Mouse (Mus musculus): Measurements from ENCODE around the gene Gpatch4. TPM values are rescaled to one million over a fixed set of nuclear protein-coding genes. Genes with fewer than 3 reads are reported as not detected.

The Gpatch4 gene
- polyA plus RNA-seq, 1 experiment: 11.7 TPM

DNA sequence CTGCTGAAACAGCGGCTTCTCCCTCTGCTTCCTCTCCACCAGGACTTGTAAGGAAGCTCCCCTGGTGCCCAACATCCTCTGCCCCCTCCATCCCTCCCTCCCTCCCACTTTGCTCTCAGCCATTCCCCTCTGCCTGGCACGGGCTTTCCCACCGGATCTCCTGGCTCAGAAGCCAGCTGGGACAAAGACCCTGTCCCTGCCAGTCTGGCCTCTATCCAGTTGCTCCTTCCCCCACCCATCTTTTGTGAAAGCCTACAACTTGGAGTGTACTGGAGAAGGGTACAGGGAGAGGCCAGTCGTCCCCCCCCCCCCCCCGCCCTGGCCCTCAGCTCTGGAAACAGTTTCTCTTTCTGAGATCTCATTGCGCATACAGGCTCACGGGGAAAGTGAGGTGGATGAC, 44.2 kb upstream of the Gpatch4 start:
- Histone ChIP-seq H3K4me3 (no peak overlapping the region), H3K27me3 (ENCODE audit: control insufficient read depth, insufficient read depth, insufficient read length) (peaks cover 87% of the 10 kb centered on the region), H3K79me2 (ENCODE audit: control insufficient read depth, insufficient read depth) (no peaks in the 10 kb centered on the region), H3K4me2 (ENCODE audit: low read depth) (no peak overlapping the region), H3K36me3 (ENCODE audit: control insufficient read depth, insufficient read depth) (no peaks in the 10 kb centered on the region), H3ac (ENCODE audit: control insufficient read depth, insufficient read length) (no peak overlapping the region)
- TF ChIP-seq TCF3 (IDR thresholded peaks at IDR 0.05; ENCODE audit: insufficient read length, low read depth) (no peak), USF1 (IDR thresholded peaks at IDR 0.05; ENCODE audit: low read depth) (no peak), CEBPB (IDR thresholded peaks at IDR 0.05; ENCODE audit: insufficient read depth, poor library complexity, severe bottlenecking) (no peak), MYOG (IDR thresholded peaks at IDR 0.05; ENCODE audit: control insufficient read depth in 1 of 3, insufficient read depth in 1 of 3, insufficient read length in 2 of 3, low read depth in 2 of 3) (no peak), TCF12 (IDR thresholded peaks at IDR 0.05; ENCODE audit: insufficient read depth, poor library complexity, severe bottlenecking) (no peak), SRF (IDR thresholded peaks at IDR 0.05; ENCODE audit: control insufficient read depth, insufficient read length, low read depth) (no peak), MYOD1 (IDR thresholded peaks at IDR 0.05; ENCODE audit: control insufficient read depth in 1 of 3, insufficient read length in 2 of 3, low read depth in 2 of 3) (no peak), POLR2AphosphoS2 (IDR thresholded peaks at IDR 0.05; ENCODE audit: insufficient read length, low read depth) (no peak), E2F4 (IDR thresholded peaks at IDR 0.05; ENCODE audit: insufficient read depth) (no peak), REST (IDR thresholded peaks at IDR 0.05; ENCODE audit: insufficient read depth, insufficient read length) (no peak), POLR2A (IDR thresholded peaks at IDR 0.05; ENCODE audit: insufficient read length, low read depth) (no peak), MAX (IDR thresholded peaks at IDR 0.05; ENCODE audit: low read depth) (no peak)

DNA sequence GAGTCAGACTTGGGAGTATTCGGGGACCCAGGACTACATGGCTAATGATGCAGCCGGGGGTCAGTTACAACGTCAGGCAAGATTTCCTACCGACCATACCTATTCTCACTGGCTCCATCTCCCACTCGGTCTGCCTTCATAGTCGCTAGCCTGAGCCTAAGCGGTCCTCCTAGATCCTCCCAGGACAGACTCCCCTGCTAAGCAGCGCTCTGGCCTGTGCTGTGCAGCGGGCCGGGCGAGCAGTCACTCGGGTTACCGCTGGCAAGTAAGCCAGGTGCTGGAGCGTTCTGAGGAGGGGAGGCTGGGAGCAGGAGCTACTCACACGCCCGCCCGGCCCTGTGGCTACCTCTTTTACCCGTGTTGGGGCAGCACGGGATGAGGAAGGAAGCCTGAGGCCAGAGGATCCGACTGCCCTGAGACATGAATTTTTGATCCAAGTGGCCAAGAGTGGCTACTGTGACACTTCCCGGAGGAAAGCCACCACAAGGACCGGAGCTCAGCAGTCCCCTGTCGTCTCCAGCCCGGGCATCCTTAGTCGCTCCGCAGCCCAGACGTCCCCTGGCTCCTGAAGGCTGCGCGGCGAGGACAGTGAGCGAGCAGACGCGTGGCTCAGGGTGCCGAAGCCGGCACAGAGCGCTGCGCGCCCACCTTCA, 43.5 kb upstream of the Gpatch4 start:
- H3ac ChIP-seq (ENCODE audit: control insufficient read depth, insufficient read length): no peak overlapping the region
- no peaks in the 10 kb centered on the region for H3K79me2 ChIP-seq (ENCODE audit: control insufficient read depth, insufficient read depth)
- H3K36me3 ChIP-seq (ENCODE audit: control insufficient read depth, insufficient read depth): no peaks in the 10 kb centered on the region
- peaks cover 89% of the 10 kb centered on the region for H3K27me3 ChIP-seq (ENCODE audit: control insufficient read depth, insufficient read depth, insufficient read length)
- H3K4me2 ChIP-seq (ENCODE audit: low read depth): no peak overlapping the region
- TF ChIP-seq CEBPB (IDR thresholded peaks at IDR 0.05; ENCODE audit: insufficient read depth, poor library complexity, severe bottlenecking): no peak
- TF ChIP-seq POLR2AphosphoS2 (IDR thresholded peaks at IDR 0.05; ENCODE audit: insufficient read length, low read depth): no peak
- TF ChIP-seq TCF3 (IDR thresholded peaks at IDR 0.05; ENCODE audit: insufficient read length, low read depth): no peak
- TF ChIP-seq POLR2A (IDR thresholded peaks at IDR 0.05; ENCODE audit: insufficient read length, low read depth): no peak
- TF ChIP-seq TCF12 (IDR thresholded peaks at IDR 0.05; ENCODE audit: insufficient read depth, poor library complexity, severe bottlenecking): no peak
- no peak for TF ChIP-seq REST (IDR thresholded peaks at IDR 0.05; ENCODE audit: insufficient read depth, insufficient read length)
- no peak overlapping the region for H3K4me3 ChIP-seq

DNA sequence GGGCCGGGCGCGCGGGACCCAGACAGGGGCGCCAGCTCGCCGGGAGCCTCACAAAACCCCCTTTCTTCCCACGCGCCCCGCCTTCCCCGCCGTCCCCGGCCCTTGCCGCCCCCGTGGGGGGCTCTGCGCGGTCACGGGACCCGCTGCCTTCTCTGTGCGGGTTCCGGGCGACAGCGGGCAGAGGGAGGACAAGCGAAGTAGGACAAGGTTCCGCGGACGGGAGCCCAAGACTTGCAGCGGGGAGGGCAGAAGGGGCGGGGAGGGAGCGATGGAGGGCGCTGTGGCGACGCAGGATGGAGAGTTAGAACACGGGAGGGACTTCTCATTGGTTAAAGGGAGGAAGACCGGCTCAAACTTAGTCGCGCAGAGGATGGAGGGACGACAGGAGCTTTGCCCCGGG, 42.7 kb upstream of the Gpatch4 start, which contains the start of gene Bcan:
TSS of gene Bcan (minus strand) at position 50 of the 400 bp plus-strand sequence.
- H3ac ChIP-seq (ENCODE audit: control insufficient read depth, insufficient read length): no peak within 1 kb of the TSS
- no peak for TF ChIP-seq SRF (IDR thresholded peaks at IDR 0.05; ENCODE audit: control insufficient read depth, insufficient read length, low read depth)
- no peak for TF ChIP-seq MYOD1 (IDR thresholded peaks at IDR 0.05; ENCODE audit: control insufficient read depth in 1 of 3, insufficient read length in 2 of 3, low read depth in 2 of 3)
- no peak for TF ChIP-seq POLR2AphosphoS2 (IDR thresholded peaks at IDR 0.05; ENCODE audit: insufficient read length, low read depth)
- no peak for TF ChIP-seq MAX (IDR thresholded peaks at IDR 0.05; ENCODE audit: low read depth)
- TF ChIP-seq USF1 (IDR thresholded peaks at IDR 0.05; ENCODE audit: low read depth): no peak
- no peak for TF ChIP-seq POLR2A (IDR thresholded peaks at IDR 0.05; ENCODE audit: insufficient read length, low read depth)
- no peak for TF ChIP-seq TCF12 (IDR thresholded peaks at IDR 0.05; ENCODE audit: insufficient read depth, poor library complexity, severe bottlenecking)
- no peak for TF ChIP-seq REST (IDR thresholded peaks at IDR 0.05; ENCODE audit: insufficient read depth, insufficient read length)
- TF ChIP-seq MYOG (IDR thresholded peaks at IDR 0.05; ENCODE audit: control insufficient read depth in 1 of 3, insufficient read depth in 1 of 3, insufficient read length in 2 of 3, low read depth in 2 of 3): no peak
- no peak for TF ChIP-seq TCF3 (IDR thresholded peaks at IDR 0.05; ENCODE audit: insufficient read length, low read depth)
- no peak for TF ChIP-seq CEBPB (IDR thresholded peaks at IDR 0.05; ENCODE audit: insufficient read depth, poor library complexity, severe bottlenecking)
- no peak for TF ChIP-seq E2F4 (IDR thresholded peaks at IDR 0.05; ENCODE audit: insufficient read depth)
- no peak within 1 kb of the TSS for H3K4me3 ChIP-seq
- no peaks in the 10 kb centered on the region for H3K79me2 ChIP-seq (ENCODE audit: control insufficient read depth, insufficient read depth)
- no peaks in the 10 kb centered on the region for H3K36me3 ChIP-seq (ENCODE audit: control insufficient read depth, insufficient read depth)
- no peak within 1 kb of the TSS for H3K4me2 ChIP-seq (ENCODE audit: low read depth)
- H3K27me3 ChIP-seq (ENCODE audit: control insufficient read depth, insufficient read depth, insufficient read length): peaks cover 84% of the 10 kb centered on the region

DNA sequence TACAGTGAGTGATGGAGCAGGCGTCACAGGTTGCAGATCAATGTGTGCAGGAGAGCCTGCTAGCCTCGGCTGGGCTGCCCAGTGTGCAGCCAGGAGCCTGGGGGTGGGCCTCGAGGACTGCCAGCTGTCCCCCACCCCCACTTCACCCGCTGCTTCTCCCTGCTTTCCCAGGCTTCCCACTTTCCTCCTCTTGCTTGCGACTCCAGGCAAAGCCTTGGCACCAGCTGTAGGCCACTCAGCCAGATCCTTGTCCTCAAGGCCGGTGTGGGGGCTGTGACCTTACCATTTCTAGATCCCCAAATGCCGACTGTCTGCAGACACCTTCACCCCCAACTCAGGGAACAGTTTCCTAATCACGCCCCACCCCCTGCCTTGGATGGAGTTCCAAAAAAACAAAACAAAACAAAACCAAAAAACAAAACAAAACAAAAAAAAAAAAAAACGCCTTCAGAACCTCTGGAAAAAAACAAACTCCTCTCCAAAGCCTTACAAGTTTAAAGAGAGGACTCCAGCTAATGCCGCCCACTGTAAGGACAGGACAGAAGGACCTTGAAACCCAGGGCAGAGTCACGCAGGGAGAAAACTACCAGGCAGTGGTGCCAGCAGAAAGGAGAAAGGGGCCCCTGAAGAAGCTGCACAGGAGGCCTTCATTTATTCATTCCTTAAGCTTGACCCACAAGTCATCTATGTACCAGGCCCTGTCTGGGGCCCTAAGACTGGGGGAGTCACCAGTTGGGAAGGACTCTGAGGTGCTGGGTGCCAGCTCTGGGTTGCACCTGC, 41.9 kb upstream of the Gpatch4 start:
- Histone ChIP-seq H3K36me3 (ENCODE audit: control insufficient read depth, insufficient read depth) (no peaks in the 10 kb centered on the region), H3K79me2 (ENCODE audit: control insufficient read depth, insufficient read depth) (no peaks in the 10 kb centered on the region), H3K4me2 (ENCODE audit: low read depth) (no peak overlapping the region), H3ac (ENCODE audit: control insufficient read depth, insufficient read length) (no peak overlapping the region), H3K4me3 (no peak overlapping the region), H3K27me3 (ENCODE audit: control insufficient read depth, insufficient read depth, insufficient read length) (peaks cover 76% of the 10 kb centered on the region)
- TF ChIP-seq POLR2AphosphoS2 (IDR thresholded peaks at IDR 0.05; ENCODE audit: insufficient read length, low read depth): no peak
- TF ChIP-seq TCF3 (IDR thresholded peaks at IDR 0.05; ENCODE audit: insufficient read length, low read depth): no peak

Measured in myocyte (in vitro differentiated cells).